Mouse (Mus musculus): Measurements from ENCODE around the gene D3Ertd751e.

D3Ertd751e gene

DNA sequence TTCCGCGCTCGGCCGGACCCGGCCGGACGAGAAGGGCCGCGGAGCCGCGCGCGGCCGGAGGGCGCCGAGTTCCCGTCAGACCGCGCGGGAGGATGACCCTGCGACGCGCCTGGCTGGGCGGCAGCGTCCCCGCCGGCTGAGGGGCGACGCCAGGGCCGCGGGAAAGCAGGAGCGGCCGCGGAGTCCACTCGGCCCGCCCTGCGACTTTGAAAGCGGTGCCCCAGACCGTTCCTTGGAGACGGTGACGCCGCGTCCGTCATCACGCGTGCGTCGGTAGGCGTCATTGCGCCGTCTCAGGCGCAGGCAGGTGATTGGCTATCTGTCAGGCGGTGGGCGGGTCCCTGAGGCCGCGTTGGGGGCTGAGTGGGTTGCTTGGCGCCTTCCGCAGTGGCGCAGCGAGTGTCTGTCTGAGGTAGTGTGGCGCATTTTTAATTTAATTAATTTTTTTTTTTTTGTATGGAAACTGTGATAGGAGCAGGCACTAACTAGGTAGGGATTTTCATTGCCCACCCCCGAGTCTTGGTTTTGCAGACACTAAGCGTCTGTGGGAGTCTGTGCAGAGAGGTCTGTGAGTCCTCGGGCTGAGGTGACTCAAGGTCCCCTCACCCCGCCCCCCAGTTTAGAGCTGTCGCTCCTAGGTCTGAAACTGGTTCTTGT lies at the start of gene D3Ertd751e, which contains the start of gene Sclt1:
D3Ertd751e (plus strand) TSS at position 334 of the 657 bp plus-strand sequence.
Sclt1 (minus strand) TSS at position 237 of the 657 bp plus-strand sequence.
- DNase-seq: peak; percentile 96

DNA sequence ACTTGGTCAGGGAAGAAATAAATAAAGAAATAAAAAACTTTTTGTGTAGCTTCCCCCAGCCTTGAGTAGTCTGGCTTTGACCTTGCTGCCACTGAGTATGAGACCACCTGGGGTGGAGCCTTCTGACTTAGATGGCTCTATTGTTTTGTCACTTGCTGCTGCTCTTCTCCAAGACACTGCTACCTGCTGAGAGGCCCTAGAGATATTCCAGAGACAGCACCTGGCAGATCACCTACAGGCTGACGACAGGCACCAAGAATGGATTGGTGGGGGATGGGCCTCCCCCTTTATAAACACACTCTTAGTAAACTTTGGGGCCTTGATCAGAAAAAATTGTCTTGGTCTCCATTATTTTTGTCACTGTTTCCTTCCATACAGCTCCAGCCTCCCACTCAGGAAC lies 46.7 kb upstream of the D3Ertd751e start:
- DNase-seq: no peak

DNA sequence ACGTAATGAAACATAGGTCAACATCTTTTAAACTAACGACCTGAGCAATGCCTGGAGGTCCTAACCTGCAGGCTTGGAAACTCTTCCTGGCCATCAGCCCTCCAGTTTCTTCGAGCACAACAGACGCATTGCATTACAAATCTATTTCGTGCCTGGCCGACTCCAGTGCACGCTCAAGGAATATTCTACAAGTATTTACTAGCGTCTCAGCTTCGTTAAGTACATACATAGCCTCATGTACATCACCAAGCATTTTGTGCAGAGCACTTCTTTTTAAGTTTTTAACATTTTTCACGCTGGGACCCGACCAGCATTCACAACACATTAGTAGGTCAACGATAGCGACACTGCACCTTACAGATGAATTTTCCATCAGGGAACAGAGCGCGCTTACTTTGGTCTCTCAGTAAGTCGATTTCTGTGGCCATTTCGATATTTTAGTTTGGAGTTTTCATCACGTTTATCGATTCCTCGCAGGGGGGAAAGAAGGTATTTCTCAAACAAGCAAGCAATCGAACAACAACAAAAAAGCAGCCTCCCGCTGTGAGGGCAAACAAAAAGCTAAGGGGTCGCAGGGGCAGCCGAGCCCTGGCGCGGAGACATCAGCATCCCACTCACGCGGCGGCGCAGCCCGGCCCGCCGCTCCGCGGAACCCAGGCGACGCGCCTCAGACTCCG lies 672 bp upstream of the D3Ertd751e start:
- no peak for DNase-seq

DNA sequence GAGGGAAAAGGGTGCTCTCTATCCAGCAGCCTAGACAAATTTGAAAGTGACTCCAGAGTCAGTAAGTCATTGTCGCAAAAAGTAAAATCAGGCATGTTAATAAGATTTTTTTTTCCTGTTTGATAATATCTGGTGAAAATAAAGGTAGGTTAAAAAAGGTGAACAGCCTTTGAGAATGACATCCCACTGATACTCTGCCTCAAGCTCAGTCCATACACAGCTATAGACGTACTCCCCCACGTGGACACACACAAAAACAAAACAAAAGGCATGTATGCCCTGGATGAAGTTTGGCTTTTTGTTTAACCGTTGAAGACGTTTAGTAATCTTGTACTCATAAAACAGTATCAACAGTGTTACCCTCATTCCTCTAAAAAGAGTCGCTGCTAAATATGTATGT lies 1.0 kb downstream of the D3Ertd751e start:
- peak; percentile 22 for DNase-seq

DNA sequence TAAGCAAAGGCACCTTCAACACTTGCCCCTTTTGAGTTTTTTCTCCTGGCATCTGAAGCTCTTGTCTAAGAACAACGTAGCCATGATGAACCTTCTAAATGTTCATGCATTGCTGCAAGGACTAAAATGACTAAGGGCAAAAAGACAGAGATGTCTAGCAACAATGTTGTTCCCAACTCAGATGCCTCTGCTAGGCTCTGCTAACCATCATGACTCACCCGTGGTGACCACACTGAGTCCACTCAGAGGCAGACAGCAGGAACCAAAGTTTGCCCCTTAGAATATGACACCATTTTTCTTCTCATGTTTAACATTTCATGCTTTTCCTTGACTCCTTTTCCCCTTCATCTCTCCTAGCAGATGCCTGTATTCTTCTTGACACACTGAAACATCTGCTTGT lies 12.1 kb downstream of the D3Ertd751e start:
- DNase-seq: no peak

DNA sequence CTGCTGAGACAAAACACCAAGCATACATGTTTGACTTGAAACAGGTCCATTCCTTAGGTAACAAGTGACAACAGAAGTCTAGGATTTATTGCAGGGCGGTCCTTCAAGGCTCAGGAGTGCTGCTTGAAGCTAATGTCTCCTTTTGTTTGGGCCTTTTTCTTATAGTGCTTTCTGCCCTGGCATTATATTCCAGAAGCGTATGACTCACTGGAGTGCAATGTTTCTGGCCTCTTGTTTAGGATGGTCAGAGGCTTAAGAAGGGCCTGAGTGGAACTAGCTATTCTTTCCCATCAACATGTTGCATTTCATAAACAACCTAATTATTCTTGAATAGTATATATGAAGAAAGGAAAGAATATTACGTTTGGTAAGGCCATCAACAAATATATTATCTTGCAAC lies 19.7 kb downstream of the D3Ertd751e start:
- no peak for DNase-seq

DNA sequence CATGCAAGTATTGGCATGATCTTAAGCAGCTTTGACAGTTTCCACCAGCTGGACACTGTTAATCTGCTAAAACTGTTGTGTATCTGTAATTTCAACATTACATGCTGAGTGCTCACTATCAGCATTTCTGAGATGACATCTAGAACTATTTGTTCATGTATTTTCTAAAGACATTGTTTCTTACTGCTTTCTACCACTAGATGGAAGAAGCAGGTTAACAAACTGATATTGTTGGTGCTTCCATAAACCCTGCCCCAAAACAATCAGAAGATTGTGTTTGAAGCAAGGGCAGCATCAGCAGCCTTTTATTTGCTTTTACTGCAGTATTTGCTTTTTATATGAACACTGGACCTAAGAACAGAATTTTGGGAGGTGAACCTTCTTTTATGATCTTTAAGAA lies 70.0 kb downstream of the D3Ertd751e start:
- DNase-seq: no peak
